ENCODE assay signal across 21 mouse cellular contexts in genomic region chr11:37153382-37153781, GRCm38 (mm10).
DNase-seq lines count a peak whose midpoint lies in the region; ATAC-seq and TF ChIP-seq lines count a peak whose summit lies in the region.
"Had no signal": no experiment of that assay in that cellular context is flagged by ENCODE, and none has a peak within 500 bp of the region (broad histone marks: within the 10 kb centered on the region; RNA-seq: fewer than 3 reads in every experiment).

No protein-coding gene starts in this region.

- ATAC-seq in forebrain, embryonic 11.5 days (replicated peaks; ENCODE audit: low FRiP score): peak; percentile 61; the same call in 1 of the 2 replicates
- no peak for ATAC-seq in forebrain, embryonic 14.5 days
- peak; percentile 62; the same call in 1 of the 2 replicates for ATAC-seq in midbrain, embryonic 11.5 days (ENCODE audit: low FRiP score)
- ATAC-seq in midbrain, postnatal 0 days (ENCODE audit: low FRiP score): no peak
- ATAC-seq in midbrain, embryonic 14.5 days (ENCODE audit: low FRiP score, low TSS enrichment): no peak
- no peak for ATAC-seq in midbrain, embryonic 15.5 days (replicated peaks)
- ATAC-seq in hindbrain, embryonic 14.5 days (ENCODE audit: low FRiP score): no peak
- ATAC-seq: activated CD4-positive, CD25-positive, alpha-beta regulatory T cell, adult 4 months had no signal

- H3K4me3 ChIP-seq in forebrain, embryonic 11.5 days (ENCODE audit: low read depth, low read length): no peak overlapping the region
- H3K4me3 ChIP-seq in forebrain, embryonic 14.5 days (ENCODE audit: low read depth, low read length): no peak overlapping the region
- no peak overlapping the region for H3K4me3 ChIP-seq in midbrain, embryonic 11.5 days (ENCODE audit: low read depth, low read length)
- H3K4me3 ChIP-seq in midbrain, postnatal 0 days (ENCODE audit: low read depth, low read length): no peak overlapping the region
- H3K4me3 ChIP-seq in midbrain, embryonic 14.5 days (replicated peaks; ENCODE audit: low read depth, low read length): no peak overlapping the region
- H3K4me3 ChIP-seq in midbrain, embryonic 15.5 days: no peak overlapping the region
- no peak overlapping the region for H3K4me3 ChIP-seq in hindbrain, embryonic 14.5 days (replicated peaks; ENCODE audit: low read length)
- H3K4me3 ChIP-seq: embryonic facial prominence, embryonic 10.5 days; embryonic facial prominence, embryonic 13.5 days; erythroblast, embryonic 14.5 days; gastrocnemius, adult 2 months; hindbrain, embryonic 15.5 days had no signal

- H3K4me1 ChIP-seq in forebrain, embryonic 11.5 days (replicated peaks; ENCODE audit: control insufficient read depth, insufficient read depth, low read length): no peaks in the 10 kb centered on the region; the same call in 1 of the 2 replicates
- H3K4me1 ChIP-seq in forebrain, embryonic 14.5 days (ENCODE audit: control insufficient read depth, insufficient read depth, low read length): peaks cover 6% of the 10 kb centered on the region; the same call in 1 of the 2 replicates
- peaks cover 8% of the 10 kb centered on the region; the same call in 1 of the 2 replicates for H3K4me1 ChIP-seq in midbrain, embryonic 11.5 days (ENCODE audit: control insufficient read depth, insufficient read depth, low read length)
- no peaks in the 10 kb centered on the region for H3K4me1 ChIP-seq in midbrain, postnatal 0 days (ENCODE audit: insufficient read depth, low read length)
- H3K4me1 ChIP-seq in midbrain, embryonic 14.5 days (ENCODE audit: control insufficient read depth, insufficient read depth, low read length): peaks cover 14% of the 10 kb centered on the region; the same call in 1 of the 2 replicates
- H3K4me1 ChIP-seq in midbrain, embryonic 15.5 days: peaks cover 5% of the 10 kb centered on the region; the same call in 1 of the 2 replicates
- no peaks in the 10 kb centered on the region for H3K4me1 ChIP-seq in hindbrain, embryonic 14.5 days (replicated peaks; ENCODE audit: control insufficient read depth, insufficient read depth, low read length)
- H3K4me1 ChIP-seq: embryonic facial prominence, embryonic 10.5 days; embryonic facial prominence, embryonic 13.5 days; hindbrain, embryonic 15.5 days had no signal

- H3K4me2 ChIP-seq in forebrain, embryonic 11.5 days (ENCODE audit: low read depth, low read length, severe bottlenecking): no peak overlapping the region
- no peak overlapping the region for H3K4me2 ChIP-seq in forebrain, embryonic 14.5 days (ENCODE audit: low read length)
- H3K4me2 ChIP-seq in midbrain, embryonic 11.5 days: no peak overlapping the region
- H3K4me2 ChIP-seq in midbrain, postnatal 0 days (ENCODE audit: low read depth, low read length, poor library complexity, severe bottlenecking): no peak overlapping the region
- no peak overlapping the region for H3K4me2 ChIP-seq in midbrain, embryonic 14.5 days (ENCODE audit: low read length)
- no peak overlapping the region for H3K4me2 ChIP-seq in midbrain, embryonic 15.5 days
- H3K4me2 ChIP-seq in hindbrain, embryonic 14.5 days (replicated peaks): no peak overlapping the region
- H3K4me2 ChIP-seq: embryonic facial prominence, embryonic 13.5 days; heart, embryonic 11.5 days; hindbrain, embryonic 15.5 days had no signal

- H3K27ac ChIP-seq in forebrain, embryonic 11.5 days (ENCODE audit: low read depth, low read length): no peak overlapping the region
- no peak overlapping the region for H3K27ac ChIP-seq in forebrain, embryonic 14.5 days (ENCODE audit: low read depth, low read length)
- H3K27ac ChIP-seq in midbrain, embryonic 11.5 days (ENCODE audit: low read depth, low read length): no peak overlapping the region
- no peak overlapping the region for H3K27ac ChIP-seq in midbrain, postnatal 0 days (ENCODE audit: low read depth, low read length)
- no peak overlapping the region for H3K27ac ChIP-seq in midbrain, embryonic 14.5 days (replicated peaks; ENCODE audit: low read depth, low read length)
- H3K27ac ChIP-seq in midbrain, embryonic 15.5 days: no peak overlapping the region
- H3K27ac ChIP-seq in hindbrain, embryonic 14.5 days: no peak overlapping the region
- H3K27ac ChIP-seq: embryonic facial prominence, embryonic 10.5 days; embryonic facial prominence, embryonic 13.5 days; gastrocnemius, adult 2 months; hindbrain, embryonic 15.5 days had no signal

- no peaks in the 10 kb centered on the region for H3K9me3 ChIP-seq in forebrain, embryonic 11.5 days (ENCODE audit: control insufficient read depth, low read length)
- H3K9me3 ChIP-seq in forebrain, embryonic 14.5 days (replicated peaks; ENCODE audit: control insufficient read depth, low read length): no peaks in the 10 kb centered on the region
- H3K9me3 ChIP-seq in midbrain, embryonic 11.5 days (ENCODE audit: control insufficient read depth, low read length): no peaks in the 10 kb centered on the region
- H3K9me3 ChIP-seq in midbrain, postnatal 0 days (ENCODE audit: low read length): no peaks in the 10 kb centered on the region
- H3K9me3 ChIP-seq in midbrain, embryonic 14.5 days (ENCODE audit: control insufficient read depth, low read length): no peaks in the 10 kb centered on the region
- H3K9me3 ChIP-seq in midbrain, embryonic 15.5 days: no peaks in the 10 kb centered on the region
- no peaks in the 10 kb centered on the region for H3K9me3 ChIP-seq in hindbrain, embryonic 14.5 days (ENCODE audit: control insufficient read depth, low read length)
- H3K9me3 ChIP-seq: embryonic facial prominence, embryonic 10.5 days; embryonic facial prominence, embryonic 13.5 days; hindbrain, embryonic 15.5 days had no signal

- TF ChIP-seq CTCF in midbrain, postnatal 0 days (IDR thresholded peaks at IDR 0.05): no peak

- H3K9ac ChIP-seq in forebrain, embryonic 11.5 days (ENCODE audit: low read length): no peak overlapping the region
- H3K9ac ChIP-seq in forebrain, embryonic 14.5 days (ENCODE audit: low read length): no peak overlapping the region
- no peak overlapping the region for H3K9ac ChIP-seq in midbrain, embryonic 11.5 days (ENCODE audit: low read length)
- no peak overlapping the region for H3K9ac ChIP-seq in midbrain, postnatal 0 days (replicated peaks; ENCODE audit: low read length, poor library complexity, severe bottlenecking)
- no peak overlapping the region for H3K9ac ChIP-seq in midbrain, embryonic 14.5 days (replicated peaks; ENCODE audit: low read length)
- H3K9ac ChIP-seq in midbrain, embryonic 15.5 days: no peak overlapping the region
- H3K9ac ChIP-seq in hindbrain, embryonic 14.5 days: no peak overlapping the region
- H3K9ac ChIP-seq: embryonic facial prominence, embryonic 13.5 days; hindbrain, embryonic 15.5 days had no signal

- WGBS in forebrain, embryonic 11.5 days: 24% methylated on average over 5 of the region's 5 CpGs
- 17% methylated on average over 5 of the region's 5 CpGs for WGBS in forebrain, embryonic 14.5 days
- 23% methylated on average over 5 of the region's 5 CpGs for WGBS in midbrain, embryonic 11.5 days
- WGBS in midbrain, postnatal 0 days: 32% methylated on average over 5 of the region's 5 CpGs
- WGBS in midbrain, embryonic 14.5 days: 20% methylated on average over 5 of the region's 5 CpGs
- WGBS in midbrain, embryonic 15.5 days: 21% methylated on average over 5 of the region's 5 CpGs
- 70% methylated on average over 5 of the region's 5 CpGs for WGBS in hindbrain, embryonic 14.5 days

- no peaks in the 10 kb centered on the region for H3K36me3 ChIP-seq in forebrain, embryonic 11.5 days (ENCODE audit: control insufficient read depth, insufficient read depth, low read length)
- H3K36me3 ChIP-seq in forebrain, embryonic 14.5 days (ENCODE audit: control insufficient read depth, insufficient read depth, low read length): no peaks in the 10 kb centered on the region
- no peaks in the 10 kb centered on the region for H3K36me3 ChIP-seq in midbrain, embryonic 11.5 days (ENCODE audit: control insufficient read depth, insufficient read depth, low read length)
- no peaks in the 10 kb centered on the region for H3K36me3 ChIP-seq in midbrain, postnatal 0 days (ENCODE audit: insufficient read depth, low read length)
- H3K36me3 ChIP-seq in midbrain, embryonic 14.5 days (ENCODE audit: control insufficient read depth, insufficient read depth, low read length): no peaks in the 10 kb centered on the region
- no peaks in the 10 kb centered on the region for H3K36me3 ChIP-seq in midbrain, embryonic 15.5 days (replicated peaks)
- H3K36me3 ChIP-seq in hindbrain, embryonic 14.5 days (replicated peaks; ENCODE audit: control insufficient read depth, insufficient read depth): no peaks in the 10 kb centered on the region
- H3K36me3 ChIP-seq: embryonic facial prominence, embryonic 10.5 days; embryonic facial prominence, embryonic 13.5 days; hindbrain, embryonic 15.5 days had no signal

- no peak for DNase-seq in forebrain, embryonic 11.5 days (ENCODE audit: low spot score)
- DNase-seq in forebrain, embryonic 14.5 days (ENCODE audit: low spot score): no peak
- DNase-seq in midbrain, embryonic 11.5 days (ENCODE audit: low spot score, missing footprints): no peak
- DNase-seq in midbrain, postnatal 0 days (ENCODE audit: low spot score): no peak
- DNase-seq in midbrain, embryonic 14.5 days: peak; percentile 28
- no peak for DNase-seq in hindbrain, embryonic 14.5 days (ENCODE audit: low spot score)
- DNase-seq in urinary bladder, postnatal 36 days (ENCODE audit: low spot score in 2 of 2): no peak
- DNase-seq: adrenal gland, adult 8-10 months; adrenal gland, postnatal 25 days; cerebellum, adult 11-12 months; cerebellum, adult 8-10 months; gastrocnemius, adult 2 months; gastrocnemius, postnatal 14 days; heart, postnatal 4 days had no signal

- H3K27me3 ChIP-seq in forebrain, embryonic 11.5 days (ENCODE audit: control insufficient read depth, insufficient read depth, low read length): peaks cover 16% of the 10 kb centered on the region; the same call in 1 of the 2 replicates
- peaks cover 4% of the 10 kb centered on the region; the same call in 1 of the 2 replicates for H3K27me3 ChIP-seq in forebrain, embryonic 14.5 days (replicated peaks; ENCODE audit: control insufficient read depth, insufficient read depth, low read length)
- no peaks in the 10 kb centered on the region for H3K27me3 ChIP-seq in midbrain, embryonic 11.5 days (ENCODE audit: control insufficient read depth, insufficient read depth, low read length)
- H3K27me3 ChIP-seq in midbrain, postnatal 0 days (ENCODE audit: insufficient read depth, low read length): no peaks in the 10 kb centered on the region
- no peaks in the 10 kb centered on the region for H3K27me3 ChIP-seq in midbrain, embryonic 14.5 days (ENCODE audit: control insufficient read depth, insufficient read depth, low read length)
- H3K27me3 ChIP-seq in midbrain, embryonic 15.5 days (replicated peaks): no peaks in the 10 kb centered on the region
- H3K27me3 ChIP-seq in hindbrain, embryonic 14.5 days (ENCODE audit: control insufficient read depth, insufficient read depth, low read length): no peaks in the 10 kb centered on the region
- H3K27me3 ChIP-seq: embryonic facial prominence, embryonic 13.5 days; hindbrain, embryonic 15.5 days had no signal

Comparison
In these comparisons a context has a peak if more than half of its experiments do, and no peak if none do; other contexts are left out.
1. ATAC-seq: peak in forebrain, embryonic 11.5 days (single experiment) and midbrain, embryonic 11.5 days (single experiment); none in forebrain, embryonic 14.5 days (single experiment), midbrain, postnatal 0 days (single experiment), midbrain, embryonic 14.5 days (single experiment), midbrain, embryonic 15.5 days (single experiment) and hindbrain, embryonic 14.5 days (single experiment).